Mouse (Mus musculus): ENCODE data around the gene Nubp1. TPM values are rescaled to one million over a fixed set of nuclear protein-coding genes. Genes with fewer than 3 reads are reported as not detected.
A peak's percentile ranks its signal among the peaks of the same experiment; 100 is the strongest.

Gene Nubp1
- polyA plus RNA-seq, 1 experiment from 2014 or later: 51.1 TPM

- peaks cover 14% of the 10 kb centered on the region for H3K36me3 ChIP-seq
- H3K27me3 ChIP-seq: no peaks in the 10 kb centered on the region
- WGBS: 82% methylated on average over 4 of the region's 4 CpGs
- H3K4me3 ChIP-seq: no peak overlapping the region
- no peak overlapping the region for H3K4me2 ChIP-seq
- H3K4me1 ChIP-seq (replicated peaks): no peaks in the 10 kb centered on the region
- H3K27ac ChIP-seq (replicated peaks): no peak overlapping the region
- no peaks in the 10 kb centered on the region for H3K9me3 ChIP-seq
- H3K9ac ChIP-seq: no peak overlapping the region
- ATAC-seq (ENCODE audit: low read depth): no peak
Observed at GRCm38 (mm10) chr16:10432387-10432786, 20.6 kb downstream of the Nubp1 start.

DNA sequence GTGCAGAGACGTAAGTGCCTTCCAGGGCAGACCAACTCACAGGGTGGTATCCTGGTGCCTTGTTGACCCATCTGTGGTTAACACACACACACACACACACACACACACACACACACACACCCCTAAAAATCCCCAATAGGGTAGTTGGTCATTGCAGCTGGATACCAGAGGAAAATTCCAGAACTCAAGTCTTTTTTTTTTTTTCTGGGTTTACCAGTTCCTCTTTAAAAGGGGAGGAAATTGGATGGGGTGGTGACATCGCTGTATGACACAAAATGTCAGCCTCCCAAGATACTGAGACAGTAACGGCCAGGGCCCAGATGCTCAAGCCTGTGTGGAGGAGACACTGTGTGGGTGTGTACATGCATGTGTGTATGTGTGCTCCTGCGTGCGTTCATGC, 21.6 kb downstream of the Nubp1 start:
- H3K4me3 ChIP-seq: no peak overlapping the region
- no peaks in the 10 kb centered on the region for H3K9me3 ChIP-seq
- H3K27ac ChIP-seq (replicated peaks): no peak overlapping the region
- no peak overlapping the region for H3K9ac ChIP-seq
- 97% methylated on average over 5 of the region's 5 CpGs for WGBS
- no peaks in the 10 kb centered on the region for H3K4me1 ChIP-seq (replicated peaks)
- H3K36me3 ChIP-seq: peaks cover 9% of the 10 kb centered on the region
- no peak overlapping the region for H3K4me2 ChIP-seq
- H3K27me3 ChIP-seq: no peaks in the 10 kb centered on the region
- ATAC-seq (ENCODE audit: low read depth): no peak

- Histone ChIP-seq H3K4me2 (no peak overlapping the region), H3K27ac (replicated peaks) (no peak overlapping the region), H3K4me3 (no peak overlapping the region), H3K9ac (no peak overlapping the region), H3K27me3 (no peaks in the 10 kb centered on the region), H3K36me3 (peaks cover 11% of the 10 kb centered on the region), H3K4me1 (replicated peaks) (no peaks in the 10 kb centered on the region), H3K9me3 (no peaks in the 10 kb centered on the region)
- WGBS: 81% methylated on average over 6 of the region's 6 CpGs
- no peak for ATAC-seq (ENCODE audit: low read depth)
Observed at GRCm38 (mm10) chr16:10436166-10436565, 24.4 kb downstream of the Nubp1 start.

DNA sequence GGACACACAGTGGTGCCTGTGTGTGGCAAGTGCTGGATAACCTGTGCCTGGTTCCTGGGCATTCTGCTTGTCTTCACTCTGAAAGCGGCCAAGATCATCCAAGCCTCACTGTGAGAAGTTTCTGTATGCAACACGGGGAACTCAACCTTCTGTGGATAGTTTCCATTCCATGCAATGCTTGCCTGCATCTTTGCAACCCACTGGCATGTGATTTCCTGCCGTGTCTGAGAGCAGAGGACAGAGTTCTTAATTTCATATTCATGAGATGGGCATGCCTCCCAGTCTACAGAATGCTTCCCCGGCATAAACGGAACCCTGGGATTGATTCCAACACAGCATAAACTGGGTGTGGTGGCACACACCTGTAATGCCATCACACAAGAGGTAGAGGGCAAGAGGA, 26.3 kb downstream of the Nubp1 start:
- Histone ChIP-seq H3K9me3 (no peaks in the 10 kb centered on the region), H3K4me1 (replicated peaks) (peaks cover 6% of the 10 kb centered on the region; the same call in 1 of the 2 replicates), H3K9ac (no peak overlapping the region), H3K4me2 (no peak overlapping the region), H3K27me3 (no peaks in the 10 kb centered on the region), H3K4me3 (no peak overlapping the region), H3K27ac (replicated peaks) (no peak overlapping the region), H3K36me3 (peaks cover 9% of the 10 kb centered on the region)
- ATAC-seq (ENCODE audit: low read depth): no peak
- 87% methylated on average over 5 of the region's 5 CpGs for WGBS

- 82% methylated on average over 6 of the region's 6 CpGs for WGBS
- no peak overlapping the region for H3K27ac ChIP-seq (replicated peaks)
- no peak for ATAC-seq (ENCODE audit: low read depth)
- H3K4me2 ChIP-seq: no peak overlapping the region
- peaks cover 38% of the 10 kb centered on the region for H3K4me1 ChIP-seq (replicated peaks)
- peaks cover 9% of the 10 kb centered on the region for H3K36me3 ChIP-seq
- H3K4me3 ChIP-seq: no peak overlapping the region
- no peaks in the 10 kb centered on the region for H3K27me3 ChIP-seq
- no peak overlapping the region for H3K9ac ChIP-seq
- H3K9me3 ChIP-seq: no peaks in the 10 kb centered on the region
Observed at GRCm38 (mm10) chr16:10441328-10441727, 29.6 kb downstream of the Nubp1 start.

- no peak overlapping the region for H3K4me3 ChIP-seq
- no peak for ATAC-seq (ENCODE audit: low read depth)
- no peak overlapping the region for H3K27ac ChIP-seq (replicated peaks)
- peaks cover 9% of the 10 kb centered on the region for H3K36me3 ChIP-seq
- H3K4me2 ChIP-seq: no peak overlapping the region
- H3K27me3 ChIP-seq: no peaks in the 10 kb centered on the region
- 90% methylated on average over 4 of the region's 4 CpGs for WGBS
- peaks cover 43% of the 10 kb centered on the region for H3K4me1 ChIP-seq (replicated peaks)
- H3K9ac ChIP-seq: no peak overlapping the region
- no peaks in the 10 kb centered on the region for H3K9me3 ChIP-seq
Observed at GRCm38 (mm10) chr16:10441761-10442160, 30.0 kb downstream of the Nubp1 start.

DNA sequence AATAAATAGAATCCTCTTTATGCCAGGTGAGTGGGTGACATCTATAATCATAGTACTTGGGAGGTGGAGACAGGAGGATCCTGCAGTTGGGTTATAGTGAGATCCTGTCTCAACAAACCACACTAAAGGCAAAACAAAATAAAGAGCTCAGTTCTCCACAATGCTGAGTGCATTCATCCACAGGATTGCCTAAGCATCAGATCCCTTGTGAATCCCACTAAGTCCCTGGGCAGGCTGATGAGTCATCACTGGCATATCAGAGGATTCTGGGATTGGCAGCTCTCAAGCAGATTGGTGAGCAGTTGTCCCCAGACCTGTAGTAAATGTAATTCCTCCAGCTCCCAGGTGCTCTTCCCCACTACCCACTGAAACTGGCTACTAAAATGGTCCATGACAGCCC, 32.0 kb downstream of the Nubp1 start:
- Histone ChIP-seq H3K9me3 (no peaks in the 10 kb centered on the region), H3K9ac (no peak overlapping the region), H3K4me1 (replicated peaks) (peaks cover 52% of the 10 kb centered on the region), H3K4me3 (no peak overlapping the region), H3K27ac (replicated peaks) (no peak overlapping the region), H3K4me2 (no peak overlapping the region), H3K27me3 (no peaks in the 10 kb centered on the region), H3K36me3 (peaks cover under 1% of the 10 kb centered on the region; the same call in 1 of the 2 replicates)
- ATAC-seq (ENCODE audit: low read depth): no peak

GRCm38 (mm10) chr16:10446573-10447263, 35.0 kb downstream of the Nubp1 start:
- peak overlapping the region; percentile 81 for H3K9ac ChIP-seq
- H3K4me1 ChIP-seq (replicated peaks): peaks cover 52% of the 10 kb centered on the region
- ATAC-seq (ENCODE audit: low read depth): peak; percentile 81

DNA sequence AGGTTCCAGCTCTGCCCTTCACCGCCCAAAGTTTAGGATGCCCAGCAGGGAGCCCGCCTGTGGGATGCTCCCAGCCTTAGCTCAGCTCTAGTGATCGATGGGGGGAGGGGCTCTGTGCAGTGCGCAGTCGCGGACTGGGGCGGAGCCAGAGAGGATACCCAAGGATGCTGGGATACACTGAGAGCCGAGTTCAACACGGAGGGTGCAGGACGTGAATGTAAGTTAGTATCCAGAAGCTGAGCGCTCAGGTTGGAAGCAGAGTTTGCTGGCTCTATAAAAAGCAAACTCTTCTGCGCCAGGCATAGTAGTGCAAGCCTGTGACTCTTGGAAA, 35.5 kb downstream of the Nubp1 start, which contains the start of gene Tvp23a:
Gene Tvp23a (minus strand): TSS at position 99 of the 331 bp plus-strand sequence.
- no peaks in the 10 kb centered on the region for H3K36me3 ChIP-seq
- WGBS: under 1% methylated on average over 12 of the region's 12 CpGs
- peak within 1 kb of the TSS; percentile 80 for H3K4me2 ChIP-seq
- H3K4me1 ChIP-seq (replicated peaks): peaks cover 52% of the 10 kb centered on the region
- H3K9ac ChIP-seq: peak within 1 kb of the TSS; percentile 81
- H3K4me3 ChIP-seq: peak within 1 kb of the TSS; percentile 58
- peak within 1 kb of the TSS; percentile 89 for H3K27ac ChIP-seq (replicated peaks)
- no peaks in the 10 kb centered on the region for H3K27me3 ChIP-seq
- H3K9me3 ChIP-seq: no peaks in the 10 kb centered on the region
- peak; percentile 99 for ATAC-seq (ENCODE audit: low read depth)

More at GRCm38 (mm10) chr16:10446573-10447263, 35.0 kb downstream of the Nubp1 start:
- Histone ChIP-seq H3K9me3 (no peaks in the 10 kb centered on the region), H3K27me3 (no peaks in the 10 kb centered on the region), H3K4me2 (peak overlapping the region; percentile 80), H3K27ac (replicated peaks) (peak overlapping the region; percentile 89), H3K4me3 (peak overlapping the region; percentile 58), H3K36me3 (no peaks in the 10 kb centered on the region)
- WGBS: 16% methylated on average over 13 of the region's 13 CpGs

DNA sequence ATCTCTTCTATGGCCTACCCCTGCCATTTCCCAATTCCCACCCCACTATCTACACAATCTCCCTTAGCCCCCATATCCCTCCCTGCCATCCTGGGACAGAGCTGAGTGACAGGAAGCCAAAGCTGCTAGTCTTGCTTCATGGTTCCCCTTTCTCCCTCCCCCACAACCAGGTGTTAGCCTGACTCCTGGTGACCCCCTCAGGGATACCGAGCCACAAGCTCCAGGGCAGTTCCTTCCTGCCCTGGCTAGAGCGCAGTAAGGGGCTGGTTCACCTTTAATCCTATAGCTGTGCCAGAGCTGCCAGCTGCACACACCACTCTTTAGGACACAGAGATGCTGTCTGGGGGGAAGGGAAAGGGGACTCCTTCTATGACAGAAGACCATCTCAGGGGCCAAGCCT, 36.0 kb downstream of the Nubp1 start:
- Histone ChIP-seq H3K9me3 (no peaks in the 10 kb centered on the region), H3K9ac (peak overlapping the region; percentile 81), H3K36me3 (no peaks in the 10 kb centered on the region), H3K4me1 (replicated peaks) (peaks cover 48% of the 10 kb centered on the region), H3K27ac (replicated peaks) (peak overlapping the region; percentile 89; the same call in 1 of the 2 replicates), H3K27me3 (no peaks in the 10 kb centered on the region), H3K4me2 (peak overlapping the region; percentile 80), H3K4me3 (peak overlapping the region; percentile 58)
- WGBS: 65% methylated on average over 2 of the region's 2 CpGs
- peak; percentile 17; the same call in 1 of the 2 replicates for ATAC-seq (ENCODE audit: low read depth)

- H3K27ac ChIP-seq (replicated peaks): no peak overlapping the region
- H3K4me1 ChIP-seq (replicated peaks): peaks cover 42% of the 10 kb centered on the region
- H3K27me3 ChIP-seq: no peaks in the 10 kb centered on the region
- H3K4me3 ChIP-seq: no peak overlapping the region
- no peaks in the 10 kb centered on the region for H3K9me3 ChIP-seq
- 87% methylated on average over 9 of the region's 9 CpGs for WGBS
- H3K9ac ChIP-seq: no peak overlapping the region
- no peak for ATAC-seq (ENCODE audit: low read depth)
- no peaks in the 10 kb centered on the region for H3K36me3 ChIP-seq
- H3K4me2 ChIP-seq: no peak overlapping the region
Observed at GRCm38 (mm10) chr16:10448931-10449330, 37.2 kb downstream of the Nubp1 start.

GRCm38 (mm10) chr16:10451906-10452305, 40.2 kb downstream of the Nubp1 start:
- Histone ChIP-seq H3K27me3 (no peaks in the 10 kb centered on the region), H3K27ac (replicated peaks) (no peak overlapping the region), H3K36me3 (no peaks in the 10 kb centered on the region), H3K4me3 (no peak overlapping the region), H3K4me1 (replicated peaks) (peaks cover 26% of the 10 kb centered on the region), H3K9ac (no peak overlapping the region), H3K9me3 (no peaks in the 10 kb centered on the region), H3K4me2 (no peak overlapping the region)
- WGBS: 88% methylated on average over 2 of the region's 2 CpGs
- ATAC-seq (ENCODE audit: low read depth): no peak

GRCm38 (mm10) chr16:10452445-10452896, 40.7 kb downstream of the Nubp1 start:
- H3K9me3 ChIP-seq: no peaks in the 10 kb centered on the region
- H3K4me3 ChIP-seq: no peak overlapping the region
- 68% methylated on average over 8 of the region's 8 CpGs for WGBS
- H3K4me1 ChIP-seq (replicated peaks): peaks cover 25% of the 10 kb centered on the region
- H3K27me3 ChIP-seq: no peaks in the 10 kb centered on the region
- H3K27ac ChIP-seq (replicated peaks): no peak overlapping the region
- H3K4me2 ChIP-seq: no peak overlapping the region
- H3K9ac ChIP-seq: no peak overlapping the region
- no peaks in the 10 kb centered on the region for H3K36me3 ChIP-seq
- peak; percentile 68; the same call in 1 of the 2 replicates for ATAC-seq (ENCODE audit: low read depth)
